Mouse (Mus musculus) B cell, adult 2 months (primary cell): ENCODE results near the gene Olfr78.

Experiments used
- DNase-seq, 2 experiments: peaks; one replicate each; pipeline ENCODE4 v3.0.0; 2022

Gene Olfr78

GRCm38 (mm10) chr7:102759266-102759665 lies at the start of gene Olfr78, which contains the start of gene Olfr560:
Olfr78 (minus strand) TSS chr7:102759471.
Olfr560 (minus strand) TSS chr7:102759366.
- no peak for DNase-seq

DNA sequence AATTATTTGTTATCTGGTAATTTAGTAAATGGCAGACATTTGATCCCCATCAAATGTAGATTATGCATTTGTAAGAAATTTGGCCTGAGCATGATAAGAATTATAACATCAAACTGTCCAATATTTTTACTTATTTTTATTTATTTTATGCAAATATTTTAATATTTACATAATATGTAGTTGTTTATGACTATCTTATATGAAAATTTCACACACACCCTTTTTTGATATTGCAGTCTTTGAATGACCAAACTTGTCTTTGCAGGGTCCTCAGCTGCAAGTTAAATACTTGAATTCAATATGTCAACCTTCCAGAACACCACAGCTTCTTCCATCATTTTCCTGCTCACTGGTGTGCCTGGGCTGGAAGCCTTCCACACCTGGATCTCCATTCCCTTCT lies 43.9 kb upstream of the Olfr78 start, which contains the start of gene Olfr564:
TSS of gene Olfr564 (plus strand) at position 301 of the 400 bp plus-strand sequence.
- no peak for DNase-seq

DNA sequence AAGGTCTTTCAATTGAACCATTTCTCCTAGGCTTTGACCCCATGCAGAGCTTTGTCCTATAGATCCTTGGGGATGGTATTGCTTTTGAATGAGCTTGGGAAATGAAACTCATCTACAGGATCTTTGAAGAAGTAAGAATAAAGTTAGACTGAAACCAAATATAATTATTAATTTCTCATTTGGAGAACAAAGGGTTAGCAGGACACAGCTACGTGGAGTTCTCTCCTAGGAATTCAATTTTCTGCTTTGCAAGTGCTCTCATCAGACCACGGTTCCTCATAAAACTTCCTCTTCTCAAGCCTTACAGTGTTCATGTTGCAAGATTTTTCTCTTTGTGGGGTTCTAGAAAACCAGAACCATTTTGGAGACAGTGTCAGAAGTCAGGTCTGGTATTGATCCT lies 11.7 kb upstream of the Olfr78 start, which contains the start of gene Olfr561:
TSS of gene Olfr561 (plus strand) at position 301 of the 400 bp plus-strand sequence.
- no peak for DNase-seq

GRCm38 (mm10) chr7:102752086-102752485 lies 7.2 kb downstream of the Olfr78 start:
- DNase-seq = peak in 1 of 2 experiments; percentile 5

- DNase-seq = no peak
Observed at GRCm38 (mm10) chr7:102737705-102738104, 21.6 kb downstream of the Olfr78 start.

DNA sequence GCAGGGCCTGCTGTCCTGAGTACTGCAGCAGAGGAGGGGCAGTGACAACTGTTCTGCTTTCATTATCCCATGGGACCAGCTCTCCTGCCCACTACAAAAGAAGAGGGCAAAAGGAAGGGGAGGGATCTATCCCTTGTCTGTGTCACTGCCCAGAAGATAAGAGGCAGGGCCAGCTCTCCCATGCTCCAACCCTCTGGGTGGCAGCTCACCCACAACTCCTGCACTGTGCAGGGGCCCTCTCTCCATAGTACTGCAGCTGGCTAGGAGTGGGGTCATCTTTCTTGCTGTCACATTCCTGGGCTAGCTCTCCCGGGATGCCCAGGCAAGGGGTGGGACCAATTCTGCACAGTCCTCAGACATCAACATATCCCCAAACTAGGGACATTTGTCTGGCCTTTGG lies 25.5 kb downstream of the Olfr78 start:
- no peak for DNase-seq

GRCm38 (mm10) chr7:102727391-102727790 lies 31.9 kb downstream of the Olfr78 start, which contains the start of gene Olfr559:
Olfr559 (minus strand) TSS chr7:102727491.
- DNase-seq = no peak

DNA sequence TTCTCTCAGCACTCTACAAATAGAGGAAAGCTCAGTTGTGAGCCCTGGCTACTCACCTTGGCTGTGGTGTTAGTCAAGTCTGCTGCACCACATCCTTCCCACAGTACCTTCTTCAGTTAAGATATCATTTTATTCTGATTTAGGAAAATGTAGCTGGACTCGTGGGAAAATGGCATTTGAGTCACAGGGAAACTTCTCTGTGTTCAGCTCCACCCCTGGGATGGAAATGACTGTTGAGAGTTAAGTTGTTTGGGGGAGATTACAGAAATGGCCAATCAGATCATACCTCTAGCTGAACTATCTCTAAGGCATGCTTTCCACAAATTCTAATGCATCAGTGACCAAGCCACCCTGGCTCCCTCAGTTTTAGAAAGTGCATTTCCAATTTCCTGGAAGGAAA lies 40.3 kb downstream of the Olfr78 start, which contains the start of gene Olfr33:
TSS of gene Olfr33 (minus strand) at position 101 of the 400 bp plus-strand sequence.
- no peak for DNase-seq

DNA sequence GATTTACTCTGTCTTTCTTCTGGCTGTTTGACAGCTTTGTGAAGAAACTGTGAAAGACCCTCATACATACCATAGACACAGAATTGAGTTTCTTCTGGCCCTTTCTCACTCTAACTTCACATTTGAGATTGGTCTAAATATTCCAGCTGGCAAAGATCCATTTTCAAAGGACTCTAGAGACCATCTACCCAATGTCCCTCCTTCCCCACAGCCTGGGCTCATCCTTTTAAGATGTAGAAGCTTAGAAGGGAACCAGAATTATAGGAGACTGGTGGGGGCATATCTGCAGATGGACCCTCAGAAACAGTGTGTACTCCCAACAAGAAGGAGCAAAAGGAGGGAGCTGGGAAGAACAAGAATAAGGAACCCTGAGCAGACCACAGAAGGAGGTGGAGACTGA lies 57.4 kb downstream of the Olfr78 start, which contains the start of gene Olfr558:
TSS of gene Olfr558 (plus strand) at position 301 of the 400 bp plus-strand sequence.
- DNase-seq = no peak

DNA sequence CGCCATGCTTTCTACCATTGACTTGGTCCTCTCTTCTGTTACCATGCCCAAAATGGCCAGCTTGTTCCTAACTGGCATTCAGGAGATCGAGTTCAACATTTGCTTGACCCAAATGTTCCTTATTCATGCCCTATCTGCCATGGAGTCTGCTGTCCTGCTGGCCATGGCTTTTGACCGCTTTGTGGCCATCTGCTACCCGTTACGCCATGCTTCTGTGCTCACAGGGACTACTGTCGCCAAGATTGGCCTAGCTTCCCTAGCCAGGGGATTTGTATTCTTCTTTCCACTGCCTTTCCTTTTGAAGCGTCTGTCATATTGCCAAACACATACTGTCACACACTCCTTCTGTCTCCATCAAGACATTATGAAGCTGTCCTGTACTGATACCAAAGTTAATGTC lies 60.8 kb downstream of the Olfr78 start:
- no peak for DNase-seq

DNA sequence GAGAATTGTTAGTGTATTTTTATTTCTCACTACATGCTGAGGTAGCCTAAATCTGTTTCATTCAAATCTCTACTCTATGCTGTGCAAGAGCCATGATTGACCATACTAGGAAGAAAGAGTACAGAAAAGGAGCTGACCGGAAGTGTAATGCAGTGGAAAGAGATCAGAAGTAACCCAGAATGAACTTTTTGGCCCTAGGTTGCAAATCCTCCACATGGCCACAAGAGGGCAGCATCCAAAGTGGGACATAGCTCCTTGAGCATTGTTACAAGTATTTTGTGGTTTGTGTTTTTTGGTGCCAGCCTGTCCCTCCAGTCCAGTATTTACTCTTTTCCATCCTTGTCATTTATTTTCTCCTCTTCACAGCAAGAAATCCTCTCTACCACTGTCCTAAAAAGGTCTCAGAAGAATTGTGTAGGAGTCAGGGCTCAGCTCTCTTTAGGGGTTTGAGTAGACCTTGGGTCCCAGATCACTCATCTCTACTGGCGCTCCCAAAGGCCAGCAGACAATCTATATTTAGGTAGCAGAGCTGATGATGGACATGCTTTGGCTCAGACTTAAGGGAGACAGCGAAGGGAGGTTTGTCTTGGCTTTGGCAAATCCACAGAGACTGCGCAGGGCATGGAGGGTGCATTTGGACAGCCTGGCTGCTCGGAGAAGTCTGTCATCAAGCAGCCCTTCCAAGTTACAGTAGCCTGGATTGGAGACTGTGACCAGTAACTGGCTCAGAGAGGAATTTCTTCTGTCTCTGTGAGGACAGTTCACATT lies 63.7 kb downstream of the Olfr78 start, which contains the start of gene Olfr557:
TSS of gene Olfr557 (plus strand) at position 553 of the 768 bp plus-strand sequence.
- peak; percentile 60 to 67 for DNase-seq
